Comparison of ENCODE assay signal across 9 mouse cellular contexts in the genomic region with DNA sequence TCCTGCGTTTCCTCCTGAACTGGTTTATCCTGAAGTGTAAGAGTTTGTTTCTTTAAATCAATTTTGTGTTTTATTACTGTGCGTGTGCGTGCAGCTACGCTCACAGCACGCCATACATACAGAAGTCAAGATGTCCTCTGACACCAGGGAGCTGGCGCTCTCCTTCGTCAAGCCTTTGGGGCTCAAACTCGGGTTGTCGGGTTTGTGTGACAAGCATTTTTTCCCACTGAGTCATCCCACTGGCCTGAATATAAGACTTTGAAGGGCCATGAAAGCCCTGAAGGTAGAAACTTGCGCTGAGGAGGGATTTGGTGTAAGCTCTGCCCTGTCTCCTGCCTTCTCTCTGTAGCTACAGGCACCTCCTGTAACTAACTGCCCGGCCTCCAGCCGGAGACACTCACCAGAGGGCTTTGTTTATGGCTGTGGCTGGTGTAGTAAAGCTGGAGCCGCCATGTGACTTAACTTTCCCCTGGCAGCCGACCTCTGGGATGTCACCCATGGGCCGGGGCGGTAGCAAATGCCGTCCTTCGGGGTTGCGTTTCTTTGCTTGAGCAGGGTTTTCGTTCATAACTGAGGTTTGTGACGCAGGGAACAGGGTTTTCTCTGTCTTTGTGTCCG. TPM values are rescaled to one million over a fixed set of nuclear protein-coding genes. Genes with fewer than 3 reads are reported as not detected.
DNase-seq lines count a peak whose midpoint lies in the region; ATAC-seq lines count a peak whose summit lies in the region.
"Had no signal": no experiment of that assay in that cellular context is flagged by ENCODE, and none has a peak within 500 bp of the region (broad histone marks: within the 10 kb centered on the region; RNA-seq: fewer than 3 reads in every experiment).

No protein-coding gene starts in this region.

- H3K4me2 ChIP-seq in heart, embryonic 12.5 days = peak overlapping the region; percentile 42
- no peak overlapping the region for H3K4me2 ChIP-seq in hindbrain, embryonic 12.5 days (replicated peaks)
- H3K4me2 ChIP-seq in midbrain, embryonic 13.5 days (replicated peaks) = no peak overlapping the region

- 53% methylated on average over 22 of the region's 22 CpGs for WGBS in heart, embryonic 12.5 days
- 70% methylated on average over 22 of the region's 22 CpGs for WGBS in hindbrain, embryonic 12.5 days
- 73% methylated on average over 22 of the region's 22 CpGs for WGBS in midbrain, embryonic 13.5 days

- peaks cover 27% of the 10 kb centered on the region for H3K36me3 ChIP-seq in heart, embryonic 12.5 days
- H3K36me3 ChIP-seq in hindbrain, embryonic 12.5 days = 0 out of 2 replicates have a peak, but pooled peaks cover 6% of the 10 kb centered on the region
- H3K36me3 ChIP-seq in midbrain, embryonic 13.5 days = peaks cover 28% of the 10 kb centered on the region

- peak overlapping the region; percentile 96 for H3K27ac ChIP-seq in heart, embryonic 12.5 days (ENCODE audit: poor library complexity, severe bottlenecking)
- peak overlapping the region; percentile 87 for H3K27ac ChIP-seq in brown adipose tissue, adult 24 weeks (replicated peaks; ENCODE audit: low read depth, low read length)
- H3K27ac ChIP-seq in hindbrain, embryonic 12.5 days = peak overlapping the region; percentile 66
- H3K27ac ChIP-seq in midbrain, embryonic 13.5 days = peak overlapping the region; percentile 71

- DNase-seq in heart, postnatal 25 days (ENCODE audit: low spot score) = no peak
- DNase-seq in right cerebral cortex, postnatal 10 days (ENCODE audit: low spot score in 2 of 2) = no peak
- DNase-seq in T-cell, adult 2 months (ENCODE audit: low spot score) = no peak
- no peak for DNase-seq in lung, postnatal 10 days

- H3K4me3 ChIP-seq in heart, embryonic 12.5 days = no peak overlapping the region
- no peak overlapping the region for H3K4me3 ChIP-seq in brown adipose tissue, adult 24 weeks (ENCODE audit: insufficient read depth, low read depth, low read length)
- H3K4me3 ChIP-seq in hindbrain, embryonic 12.5 days = no peak overlapping the region
- H3K4me3 ChIP-seq in midbrain, embryonic 13.5 days (replicated peaks) = no peak overlapping the region

- intact Hi-C loops in heart, postnatal 25 days (cut with DNase I) = no loop called here

- no peak for ATAC-seq in heart, embryonic 12.5 days (ENCODE audit: insufficient number of reproducible peaks, low FRiP score)
- no peak for ATAC-seq in hindbrain, embryonic 12.5 days (ENCODE audit: low FRiP score)
- no peak for ATAC-seq in midbrain, embryonic 13.5 days

- H3K9me3 ChIP-seq in heart, embryonic 12.5 days (replicated peaks) = no peaks in the 10 kb centered on the region
- no peaks in the 10 kb centered on the region for H3K9me3 ChIP-seq in hindbrain, embryonic 12.5 days (replicated peaks)
- H3K9me3 ChIP-seq in midbrain, embryonic 13.5 days = no peaks in the 10 kb centered on the region

- peak overlapping the region; percentile 28 for H3K9ac ChIP-seq in heart, embryonic 12.5 days
- H3K9ac ChIP-seq in hindbrain, embryonic 12.5 days = no peak overlapping the region
- H3K9ac ChIP-seq in midbrain, embryonic 13.5 days (replicated peaks) = peak overlapping the region; percentile 34; the same call in 1 of the 2 replicates

- H3K27me3 ChIP-seq in heart, embryonic 12.5 days (replicated peaks) = no peaks in the 10 kb centered on the region
- no peaks in the 10 kb centered on the region for H3K27me3 ChIP-seq in hindbrain, embryonic 12.5 days
- H3K27me3 ChIP-seq in midbrain, embryonic 13.5 days = no peaks in the 10 kb centered on the region

- H3K4me1 ChIP-seq in heart, embryonic 12.5 days (replicated peaks) = peaks cover 95% of the 10 kb centered on the region
- peaks cover 60% of the 10 kb centered on the region for H3K4me1 ChIP-seq in brown adipose tissue, adult 24 weeks (ENCODE audit: control insufficient read depth, insufficient read depth, insufficient read length, low read length)
- peaks cover 67% of the 10 kb centered on the region for H3K4me1 ChIP-seq in hindbrain, embryonic 12.5 days
- peaks cover 54% of the 10 kb centered on the region for H3K4me1 ChIP-seq in midbrain, embryonic 13.5 days (replicated peaks)

RNA-seq across cellular contexts. Expression of a gene that starts 30.7 kb away (rescaled TPM):
- 0.86 and 1.3 TPM in 2 replicates for polyA plus RNA-seq in heart, embryonic 12.5 days (2016; fragmentation: Nextera tagmentation; extraction: Ambion mirVana)
- not detected for total RNA-seq in heart, postnatal 25 days (2021)
- not detected in 2 replicates for polyA plus RNA-seq in brown adipose tissue, adult 24 weeks (2012; ENCODE audit: insufficient read depth, insufficient read length, missing spikeins)
- not detected in 2 replicates for polyA plus RNA-seq in hindbrain, embryonic 12.5 days (2016; fragmentation: Nextera tagmentation; extraction: Ambion mirVana)
- polyA plus RNA-seq in midbrain, embryonic 13.5 days (2015; fragmentation: Nextera tagmentation; extraction: Ambion mirVana) = not detected in 2 replicates
- total RNA-seq: MEL had no signal

RNA-seq across cellular contexts. Expression of a gene that starts 43.4 kb away (rescaled TPM):
- polyA plus RNA-seq in heart, embryonic 12.5 days (2016; fragmentation: Nextera tagmentation; extraction: Ambion mirVana) = 53.4 and 55.6 TPM in 2 replicates
- 10 to 100 TPM; 48.5 to 54.4 TPM for total RNA-seq in heart, postnatal 25 days (2021)
- 18.9 and 24.4 TPM in 2 replicates for polyA plus RNA-seq in brown adipose tissue, adult 24 weeks (2012; ENCODE audit: insufficient read depth, insufficient read length, missing spikeins)
- polyA plus RNA-seq in hindbrain, embryonic 12.5 days (2016; fragmentation: Nextera tagmentation; extraction: Ambion mirVana) = 54.6 and 56.4 TPM in 2 replicates
- polyA plus RNA-seq in midbrain, embryonic 13.5 days (2015; fragmentation: Nextera tagmentation; extraction: Ambion mirVana) = 38.9 and 41.9 TPM in 2 replicates

RNA-seq across cellular contexts. Expression of a gene that starts 47.5 kb away (rescaled TPM):
- 16.3 and 17.0 TPM in 2 replicates for polyA plus RNA-seq in heart, embryonic 12.5 days (2016; fragmentation: Nextera tagmentation; extraction: Ambion mirVana)
- total RNA-seq in heart, postnatal 25 days (2021) = 1 to 10 TPM; 7.8 to 8.8 TPM
- polyA plus RNA-seq in brown adipose tissue, adult 24 weeks (2012; ENCODE audit: insufficient read depth, insufficient read length, missing spikeins) = 20.4 and 24.7 TPM in 2 replicates
- polyA plus RNA-seq in hindbrain, embryonic 12.5 days (2016; fragmentation: Nextera tagmentation; extraction: Ambion mirVana) = 14.6 and 17.5 TPM in 2 replicates
- polyA plus RNA-seq in midbrain, embryonic 13.5 days (2015; fragmentation: Nextera tagmentation; extraction: Ambion mirVana) = 20.1 and 22.3 TPM in 2 replicates
